Mouse (Mus musculus) ovary, postnatal 14 days (tissue): ENCODE measurements around the gene Mei1.
"Not testable (repeated sequence)": the region's sequence is repeated elsewhere in the genome, so short reads cannot be mapped to it uniquely, and the experiment has no call there.

Source experiments
- DNase-seq: peaks from one replicate; pipeline ENCODE4 v3.0.0; 2022; ENCODE audit warnings: low spot score

Gene Mei1

DNA sequence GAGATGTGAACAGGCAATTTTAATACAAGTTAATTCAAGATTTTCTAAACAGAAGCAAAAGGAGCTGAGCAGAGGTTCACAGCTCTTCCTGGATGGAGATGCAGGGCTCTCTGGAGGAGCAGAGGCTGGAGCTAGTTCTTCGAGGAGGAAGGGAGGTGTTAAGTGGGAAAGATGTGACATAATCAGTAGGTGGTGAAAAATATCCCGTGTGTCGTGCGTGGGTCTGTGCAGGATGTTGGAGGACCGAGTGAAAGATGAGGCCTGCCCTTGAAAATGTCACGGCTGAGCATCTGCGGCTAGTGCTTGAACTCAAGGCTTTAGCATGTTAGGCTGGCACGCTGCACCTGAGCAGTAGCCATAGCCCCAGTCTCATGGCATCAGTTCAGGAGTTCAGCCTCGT lies 15.8 kb downstream of the Mei1 start:
- DNase-seq = no peak

DNA sequence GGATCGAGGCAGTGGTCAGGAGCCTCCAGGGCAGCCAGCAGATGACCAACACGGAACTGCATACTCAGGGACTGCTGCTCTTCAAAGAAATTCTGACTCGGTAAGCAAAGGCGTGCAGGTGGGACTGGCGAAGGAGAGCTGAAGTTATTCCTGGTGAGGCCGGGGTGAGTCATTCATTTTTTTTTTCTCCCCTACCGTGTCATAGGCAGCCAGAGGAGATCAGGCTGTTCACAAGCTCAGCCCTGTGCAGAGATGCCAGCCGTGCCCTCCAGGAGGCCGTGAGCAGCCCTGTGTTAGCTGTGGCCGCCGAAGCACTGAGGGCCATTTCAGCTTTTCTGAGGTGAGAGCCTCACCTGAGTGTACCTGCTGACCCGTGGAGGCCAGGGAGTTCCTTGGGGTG lies 16.3 kb downstream of the Mei1 start:
- no peak for DNase-seq

DNA sequence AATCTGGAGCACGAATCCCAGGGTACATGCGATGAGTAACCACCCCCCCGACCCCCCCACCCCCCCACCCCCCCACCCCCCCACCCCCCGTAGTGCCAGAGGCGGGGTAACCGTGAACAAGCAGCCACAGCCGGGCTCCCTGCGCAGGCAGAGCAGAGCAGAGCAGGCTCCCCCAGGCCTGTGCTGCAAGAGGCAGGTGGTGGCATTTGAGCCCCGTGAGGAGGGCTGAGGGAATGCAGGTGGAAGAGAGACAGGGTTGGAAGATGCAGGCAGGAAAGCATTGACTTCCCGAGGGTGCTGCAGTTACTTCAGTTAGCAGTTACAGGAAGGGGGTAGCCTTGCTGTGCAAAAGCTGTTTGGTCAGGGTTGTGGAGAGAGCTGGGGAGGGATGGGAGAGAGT lies 17.5 kb downstream of the Mei1 start:
- DNase-seq = no peak

DNA sequence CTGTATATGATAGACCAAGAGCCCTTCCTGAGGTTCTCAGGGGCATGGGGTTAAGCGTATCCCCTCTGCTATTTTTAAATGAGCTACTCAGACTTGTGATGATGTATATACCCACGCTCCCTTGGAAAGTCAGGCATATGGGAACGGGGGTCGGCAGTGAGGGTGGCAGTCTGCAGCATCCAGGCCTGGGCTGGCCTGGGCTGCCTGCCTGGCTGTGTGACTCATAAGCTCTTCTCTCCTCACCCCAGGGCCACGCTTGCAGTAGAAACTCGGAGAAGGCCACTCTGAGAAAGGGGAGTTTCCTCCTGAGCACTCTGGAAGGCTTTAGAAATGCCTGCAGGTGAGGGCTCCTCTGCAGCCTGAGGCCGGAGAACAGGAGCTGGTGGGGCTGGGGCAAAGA lies 21.3 kb downstream of the Mei1 start:
- no peak for DNase-seq

DNA sequence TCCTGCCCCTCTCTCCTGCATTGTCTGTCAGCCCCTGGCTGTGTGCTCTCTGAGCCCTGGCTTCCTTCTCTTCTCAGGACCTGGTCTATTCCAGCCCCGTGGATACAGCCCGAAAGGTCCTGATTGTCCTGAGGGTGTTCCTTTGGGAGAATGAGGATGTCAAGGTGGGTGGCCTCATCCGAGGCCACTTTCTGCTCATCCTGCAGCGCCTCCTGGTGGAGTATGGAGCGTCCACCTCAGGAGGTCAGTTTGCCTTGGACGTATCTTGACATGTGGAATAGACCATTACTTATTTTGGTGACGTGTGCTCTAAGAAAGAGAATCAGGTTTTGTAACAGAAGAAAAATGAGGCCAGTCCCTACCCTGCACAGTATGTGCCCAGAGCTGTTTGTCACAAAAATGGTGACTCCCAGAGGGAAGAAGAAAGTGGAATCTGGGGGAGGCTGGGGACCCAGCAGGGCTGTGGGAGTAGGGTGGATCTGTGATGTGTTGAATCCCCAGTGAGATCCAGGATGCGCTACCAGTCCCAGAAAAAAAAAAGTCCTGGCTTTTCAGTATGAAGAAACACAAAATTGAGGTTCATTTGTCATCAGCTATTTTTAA lies 37.3 kb downstream of the Mei1 start:
- DNase-seq = peak; percentile 29

DNA sequence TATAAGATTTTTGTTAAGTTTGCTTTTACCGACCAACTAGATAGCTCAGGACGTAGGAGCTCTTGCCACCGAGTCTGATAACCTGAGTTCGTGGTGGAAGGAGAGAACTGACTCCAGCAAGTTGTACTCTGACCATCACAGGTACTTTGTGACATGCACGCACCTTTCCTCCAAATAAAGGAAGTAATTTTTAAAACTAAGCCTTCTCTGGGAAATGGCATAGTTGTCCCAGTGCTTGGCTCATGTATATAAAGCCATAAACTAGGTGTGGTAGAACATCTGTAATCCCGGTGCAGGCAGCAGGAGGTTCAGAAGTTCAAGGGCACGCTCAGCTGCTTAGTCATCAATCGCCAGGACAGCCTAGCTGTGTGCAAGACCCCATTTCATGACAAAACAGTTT lies 50.7 kb downstream of the Mei1 start:
- no peak for DNase-seq

DNA sequence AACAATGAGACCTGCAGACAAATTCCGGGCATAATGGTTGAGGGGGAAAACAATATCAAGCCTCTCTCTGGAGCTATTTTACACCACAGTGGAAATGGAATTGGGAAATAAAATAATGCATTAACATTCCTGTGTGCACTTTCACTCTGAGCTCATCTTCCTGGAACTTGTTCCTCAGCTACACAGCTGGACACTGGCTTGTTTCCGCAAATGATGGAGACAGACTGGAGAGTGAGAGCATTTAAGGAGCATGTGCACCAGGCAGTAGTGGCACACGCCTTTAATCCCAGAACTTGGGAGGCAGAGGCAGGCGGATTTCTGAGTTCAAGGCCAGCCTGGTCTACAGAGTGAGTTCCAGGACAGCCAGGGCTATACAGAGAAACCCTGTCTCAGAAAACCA lies 56.9 kb downstream of the Mei1 start:
- not testable (repeated sequence) for DNase-seq

DNA sequence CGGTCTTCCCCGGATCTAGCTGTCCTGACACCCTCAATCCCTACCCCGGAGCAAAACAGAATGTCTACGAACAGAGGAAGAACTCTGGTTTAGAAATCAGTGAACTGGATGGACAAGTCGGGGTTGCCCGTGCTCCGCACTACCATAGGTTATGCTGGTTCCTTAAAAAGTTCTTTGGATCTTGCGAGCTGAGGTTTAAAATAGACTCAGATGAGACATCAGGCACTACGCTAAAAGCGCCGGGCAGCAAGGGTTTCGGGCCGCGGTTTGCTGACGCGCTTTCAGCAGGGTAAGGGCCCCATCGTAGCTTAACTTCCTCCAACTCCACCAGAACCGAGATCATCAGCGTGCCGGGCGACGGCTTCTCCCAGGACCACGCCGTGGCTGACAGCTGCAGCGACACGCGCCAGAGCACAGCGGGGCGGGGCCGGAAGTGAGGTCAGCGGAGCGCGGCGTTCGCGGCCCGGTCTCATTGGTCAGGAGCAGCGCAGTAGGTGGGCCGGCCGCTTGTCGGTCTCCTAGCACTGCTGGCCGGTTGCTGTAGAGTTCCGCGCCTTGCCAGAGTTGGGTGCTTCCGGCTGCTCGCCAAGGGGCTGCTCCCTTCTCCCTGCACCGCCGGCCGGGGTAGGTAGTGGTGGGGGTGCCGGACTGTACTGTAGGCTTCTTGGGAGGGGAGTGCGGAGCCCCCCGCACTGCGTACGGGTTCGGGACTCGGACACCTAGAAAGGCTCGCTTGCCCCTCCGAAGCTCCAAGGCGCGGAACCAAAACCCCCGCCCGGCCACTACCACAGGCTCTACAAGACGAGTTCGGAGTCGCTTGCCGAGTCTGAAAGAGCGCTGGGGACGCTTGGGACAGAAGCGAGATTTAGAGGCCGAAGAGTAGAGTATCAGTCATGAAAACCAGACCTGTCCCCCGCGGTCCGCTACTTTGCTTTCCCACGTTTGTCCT lies 57.9 kb downstream of the Mei1 start, which contains the start of gene Ccdc134:
Ccdc134 (plus strand) TSS at position 497 of the 949 bp plus-strand sequence.
- DNase-seq = peak; percentile 92

DNA sequence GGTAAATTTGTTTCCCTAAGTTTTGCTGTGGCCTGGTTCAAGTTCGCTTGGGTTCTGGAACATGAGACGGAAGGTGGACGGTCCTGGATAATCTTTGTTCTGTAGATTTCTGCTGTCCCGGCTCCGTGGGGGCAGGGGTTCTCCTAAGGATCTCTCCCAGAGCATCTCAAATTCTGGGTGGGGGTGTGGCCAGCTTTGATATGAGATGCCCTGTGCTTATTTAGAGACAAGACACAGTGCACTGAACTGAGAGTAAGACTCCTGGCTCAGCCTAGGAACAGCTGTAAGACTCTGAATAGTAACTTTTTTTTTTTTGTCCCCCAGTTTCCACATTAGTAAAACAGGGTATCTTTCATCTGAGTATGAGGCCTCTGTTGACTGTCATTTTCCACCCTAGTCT lies 58.6 kb downstream of the Mei1 start:
- no peak for DNase-seq

DNA sequence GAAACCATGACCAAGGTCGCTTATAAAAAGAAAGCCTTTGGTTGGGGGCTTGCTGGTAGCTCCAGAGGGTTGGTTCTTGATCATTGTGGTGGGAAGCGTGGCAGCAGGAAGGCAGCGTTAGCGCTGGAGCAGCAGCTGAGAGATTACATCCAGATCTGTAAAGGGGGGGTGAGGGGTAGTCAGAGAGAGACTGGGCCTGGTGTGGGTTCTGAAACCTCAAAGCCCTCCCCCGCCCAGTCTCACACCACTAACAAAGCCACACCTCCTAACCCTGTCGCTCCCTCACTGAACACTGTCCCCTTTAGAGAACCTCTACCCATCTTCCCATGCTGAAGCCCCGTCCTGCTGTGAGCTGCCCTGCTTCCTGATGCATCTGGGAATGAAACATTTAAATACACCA lies 60.8 kb downstream of the Mei1 start:
- DNase-seq = no peak

DNA sequence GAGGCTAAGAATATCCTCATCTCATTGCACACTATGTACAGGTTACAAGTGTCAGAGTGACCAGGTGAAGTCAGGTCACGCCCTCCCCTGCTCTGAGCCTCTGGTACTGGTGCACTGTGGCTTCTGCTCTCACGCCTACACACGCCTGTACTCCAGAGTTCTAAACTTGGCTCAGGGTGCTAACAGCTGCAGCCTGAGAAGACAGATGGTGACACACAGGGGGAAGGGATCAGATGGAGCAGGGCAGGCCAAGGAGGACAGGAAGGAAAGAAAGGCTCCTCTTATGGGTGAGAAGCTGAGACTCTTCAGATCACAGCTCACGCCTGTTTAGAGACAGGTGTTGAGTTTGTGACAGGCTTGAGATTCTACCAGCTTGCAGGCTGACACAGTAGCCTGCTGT lies 65.6 kb downstream of the Mei1 start:
- DNase-seq = no peak

DNA sequence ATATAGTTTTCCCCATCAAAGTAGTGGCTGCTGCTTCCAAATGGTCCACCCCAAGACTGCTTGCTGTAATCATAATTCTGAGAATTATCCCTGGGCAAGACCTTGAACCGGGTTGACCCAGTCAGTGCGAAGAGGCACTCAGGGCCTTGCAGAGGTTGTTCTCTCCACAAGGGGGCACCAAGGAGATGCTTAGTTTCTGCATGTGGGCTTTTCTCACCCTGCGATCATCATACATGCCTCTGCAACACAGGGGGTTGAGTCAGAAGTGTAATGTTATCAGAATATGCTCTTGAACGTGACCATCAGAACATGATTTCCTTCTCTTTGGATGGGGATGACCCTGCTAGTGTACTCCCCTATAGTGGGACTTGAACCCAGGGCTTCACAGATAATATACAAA lies 68.8 kb downstream of the Mei1 start:
- peak; percentile 54 for DNase-seq

DNA sequence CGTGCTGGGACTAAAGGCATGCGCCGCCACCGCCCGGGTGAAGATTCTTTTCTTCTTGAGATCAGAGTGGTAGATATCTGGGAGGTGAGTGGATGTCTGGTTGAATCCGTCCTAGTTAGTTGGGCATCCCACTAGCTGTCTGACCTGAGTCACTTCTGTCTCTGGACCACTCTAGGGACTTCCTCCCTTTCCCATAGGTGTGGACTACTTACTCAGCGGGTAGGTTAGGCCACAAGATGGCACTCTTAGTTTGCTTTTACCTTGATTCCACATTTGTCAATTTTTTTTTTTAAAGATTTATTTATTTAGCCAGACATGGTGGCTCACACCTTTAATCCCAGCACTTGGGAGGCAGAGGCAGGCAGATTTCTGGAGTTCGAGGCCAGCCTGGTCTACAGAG lies 69.4 kb downstream of the Mei1 start:
- DNase-seq = no peak

DNA sequence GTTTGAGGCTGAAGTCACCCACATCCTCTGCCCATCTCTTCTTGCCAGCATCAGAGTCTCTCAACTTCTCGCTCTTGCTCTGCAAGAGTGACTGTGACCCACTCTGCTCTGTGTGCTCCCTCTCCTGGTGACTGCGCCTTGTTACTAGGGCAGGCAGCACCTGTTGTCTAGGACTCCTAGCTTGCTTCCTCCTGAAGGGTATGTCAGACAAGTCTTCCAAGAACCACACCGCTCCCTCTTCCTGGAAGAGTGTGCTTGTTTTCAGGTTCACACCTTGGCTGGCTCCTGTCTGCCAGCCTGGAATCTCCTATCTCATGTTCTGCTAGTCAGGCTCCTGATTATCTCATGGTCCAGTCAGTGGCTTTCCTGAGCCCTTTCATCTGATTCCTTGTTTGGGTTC lies 70.6 kb downstream of the Mei1 start:
- DNase-seq = no peak

DNA sequence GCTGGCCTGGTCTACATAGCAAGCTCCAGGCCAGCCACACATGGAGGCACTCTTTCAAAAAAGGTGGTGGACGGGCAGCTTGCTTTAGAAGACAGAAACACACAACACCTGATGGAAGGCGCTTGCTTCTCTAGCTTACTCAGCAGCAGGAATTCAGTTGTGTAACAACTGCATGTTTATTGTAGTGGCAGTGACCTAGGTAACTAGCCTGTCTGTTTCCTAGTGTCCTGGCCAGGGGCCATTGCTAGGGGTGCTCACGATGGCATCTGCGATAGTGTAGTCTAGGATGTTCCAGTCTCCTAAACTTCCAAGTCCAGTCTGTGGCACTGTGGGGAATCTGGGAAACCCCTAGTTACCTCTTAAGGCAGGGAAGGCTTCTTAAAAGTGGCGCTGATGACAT lies 74.4 kb downstream of the Mei1 start:
- no peak for DNase-seq

DNA sequence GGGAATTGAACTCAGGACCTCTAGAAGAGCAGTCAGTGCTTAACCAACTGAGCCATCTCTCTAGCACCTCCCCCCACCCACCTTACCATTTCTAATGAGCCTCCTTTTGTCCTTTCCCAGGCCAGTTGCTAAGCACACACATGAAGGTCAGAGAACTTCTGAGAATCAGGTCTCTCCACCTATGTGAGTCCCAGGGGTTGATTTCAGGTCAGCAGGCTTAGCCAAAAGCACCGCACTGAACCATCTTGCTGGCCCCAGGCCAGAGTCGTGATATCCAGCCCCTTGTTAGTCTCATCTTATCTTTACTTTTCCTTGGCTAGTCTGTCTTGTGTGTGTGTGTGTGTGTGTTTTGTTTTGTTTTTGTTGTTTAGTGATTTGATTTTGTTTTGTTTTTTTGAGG lies 75.6 kb downstream of the Mei1 start:
- no peak for DNase-seq

DNA sequence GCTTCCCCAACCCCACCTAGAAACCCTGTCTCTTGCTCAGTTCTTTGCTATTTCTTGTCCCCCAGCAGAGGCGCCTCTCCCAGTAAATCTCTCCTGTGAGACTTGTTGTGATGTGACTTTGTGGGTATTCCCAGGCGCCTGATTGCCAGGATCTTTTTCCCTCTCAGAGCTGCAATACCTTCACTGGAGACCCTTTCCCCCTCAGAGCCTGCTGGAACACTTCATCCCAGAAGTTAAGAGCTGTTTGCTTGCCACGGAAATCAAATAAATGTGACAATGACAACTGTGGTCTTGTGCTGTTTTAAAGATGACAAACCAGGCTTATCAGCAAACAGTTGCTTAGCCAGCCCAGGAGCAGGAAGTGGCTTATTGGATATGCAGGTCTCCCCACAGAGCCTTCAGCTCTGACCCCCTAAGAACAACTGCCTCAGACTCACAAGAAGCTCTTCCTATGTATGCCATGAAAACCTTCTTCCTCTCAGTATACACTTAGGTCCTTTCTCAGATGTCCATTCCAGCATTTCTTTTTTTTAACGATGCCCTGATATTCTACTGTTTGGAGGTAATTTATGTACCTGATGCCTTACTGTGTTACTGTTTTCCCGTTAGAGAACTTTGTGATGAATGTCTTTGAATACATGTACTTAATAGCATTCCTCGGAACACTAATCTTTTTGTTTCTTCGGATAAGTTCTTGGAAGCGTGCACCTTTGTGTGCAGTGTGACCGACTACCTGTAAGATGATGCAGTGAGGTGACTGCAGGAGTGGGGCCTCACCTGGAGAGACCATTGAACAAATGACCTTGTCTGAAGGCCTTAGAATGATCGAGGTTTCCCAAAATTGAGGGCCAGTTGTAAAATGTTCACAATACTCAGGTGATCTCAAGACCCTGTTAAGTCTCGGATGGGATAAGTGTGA lies 76.3 kb downstream of the Mei1 start:
- DNase-seq = no peak

DNA sequence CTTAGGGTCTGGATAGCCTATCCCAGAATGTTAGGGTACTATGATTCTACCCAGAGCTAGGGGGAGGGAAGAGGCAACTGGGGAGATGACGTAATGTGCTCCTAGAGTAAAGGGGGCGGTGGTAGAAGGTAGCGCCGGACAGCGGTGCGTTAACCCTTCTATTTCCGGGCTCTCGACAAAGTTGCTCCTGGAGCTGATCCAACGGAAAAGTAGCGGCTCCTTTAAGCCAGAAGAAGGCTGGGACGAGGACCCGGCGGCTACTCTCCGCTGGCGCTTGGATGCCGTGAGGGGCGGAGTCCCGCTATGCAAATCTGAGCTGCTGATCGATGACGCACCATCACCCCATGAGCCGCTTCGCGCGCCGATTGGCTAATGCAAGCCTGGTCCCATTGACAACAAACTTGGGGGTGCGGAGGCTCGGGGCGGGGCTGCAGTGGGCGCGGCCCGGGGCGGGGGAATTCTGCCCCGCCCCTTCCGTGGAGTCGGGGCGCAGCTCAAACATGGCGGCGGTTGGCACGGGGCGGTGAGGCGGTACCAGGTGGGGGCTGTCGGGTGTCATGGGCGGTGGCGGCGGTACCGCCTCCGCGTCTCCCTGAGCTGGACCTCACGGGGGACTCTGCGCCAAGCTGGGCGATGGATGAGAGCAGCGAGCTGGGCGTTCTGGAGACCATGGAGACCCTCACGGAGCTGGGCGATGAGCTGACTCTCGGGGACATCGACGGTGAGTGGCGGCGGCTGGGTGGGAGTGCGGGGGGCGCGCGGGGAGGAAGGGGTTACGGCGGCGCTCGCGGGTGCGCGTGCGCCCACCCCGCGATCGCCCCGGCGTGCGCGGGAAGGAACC lies 77.2 kb downstream of the Mei1 start, which contains the start of gene Srebf2:
Srebf2 (plus strand) TSS at position 412 of the 841 bp plus-strand sequence.
- peak; percentile 92 for DNase-seq

DNA sequence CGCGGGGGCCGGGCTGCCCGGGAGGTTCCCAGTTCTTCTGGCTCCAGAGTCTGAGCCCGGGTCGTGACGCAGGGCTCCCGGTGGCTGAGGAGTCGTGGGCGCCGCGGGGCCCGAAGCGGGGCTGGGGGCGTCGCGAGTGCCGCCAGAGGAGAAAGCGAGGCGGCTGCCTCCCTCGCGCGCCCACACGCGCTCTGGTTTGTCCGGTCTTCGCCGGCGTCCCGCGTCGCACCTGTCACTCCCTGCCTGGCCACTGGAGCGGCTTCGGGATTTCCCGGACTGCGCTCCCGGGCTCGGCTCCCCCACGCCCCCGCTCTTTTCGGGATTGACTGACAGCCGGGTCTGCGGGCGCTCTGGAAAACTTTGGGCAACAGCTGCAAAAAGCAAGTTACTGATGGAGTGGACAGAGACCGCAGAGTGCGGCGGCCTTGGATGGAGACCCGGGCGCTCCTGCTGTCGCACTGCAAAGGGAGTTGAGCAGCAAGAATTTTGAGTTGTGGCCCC lies 77.9 kb downstream of the Mei1 start:
- DNase-seq = peak; percentile 33

DNA sequence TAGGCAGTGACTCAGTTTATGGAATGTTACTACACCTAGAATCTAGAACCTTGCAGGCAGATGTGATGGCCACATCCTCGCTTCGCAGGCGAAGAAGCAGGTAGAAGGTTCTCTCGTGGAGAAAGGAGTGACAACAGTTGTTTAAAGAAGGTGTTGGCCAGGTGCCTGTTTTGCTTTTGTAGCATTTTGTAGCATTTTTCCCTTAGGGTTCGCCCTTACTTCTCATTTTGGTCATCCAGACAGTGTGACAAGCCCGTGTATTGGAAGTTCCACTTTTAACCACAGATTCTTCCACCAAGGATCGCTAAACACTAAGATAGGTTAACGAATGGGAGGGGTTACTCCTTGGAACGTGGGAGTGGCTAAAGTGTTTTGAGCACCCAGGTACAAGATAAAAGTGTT lies 78.7 kb downstream of the Mei1 start:
- no peak for DNase-seq

DNA sequence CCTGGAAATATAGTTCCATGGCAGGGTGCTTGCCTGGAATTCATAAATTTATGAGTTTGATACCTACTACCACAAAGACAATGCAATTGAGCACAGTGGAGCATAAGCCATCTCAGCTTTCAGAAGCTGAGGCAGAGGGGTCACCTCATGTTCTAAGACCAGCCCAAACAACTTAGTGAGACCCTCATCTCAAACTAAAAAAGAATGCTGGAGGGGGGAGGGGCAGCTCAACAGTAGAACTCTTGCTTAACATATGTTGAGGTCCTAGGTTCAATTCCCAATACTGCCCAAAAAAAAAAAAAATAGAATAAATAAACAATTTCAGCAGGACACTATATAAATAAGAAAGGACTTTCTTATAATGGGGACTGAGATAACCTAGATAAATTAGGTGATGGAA lies 80.2 kb downstream of the Mei1 start:
- no peak for DNase-seq
